Mouse (Mus musculus) liver, embryonic 14.5 days (tissue): ENCODE results near the gene Teddm1b. TPM values are rescaled to one million over a fixed set of nuclear protein-coding genes. Genes with fewer than 3 reads are reported as not detected.

ENCODE experiments used
- ATAC-seq: fragments of 200-750 bp; cut with Nextera tagmentation; 2 replicates; pipeline ENCODE4 v1.8.0; 2017; ENCODE audit warnings: moderate number of reproducible peaks, mild to moderate bottlenecking, moderate library complexity; ENCODE audit not compliant: insufficient read depth
- DNase-seq, 3 experiments: peaks; one replicate each; pipeline ENCODE4 v3.0.0-alpha.2; 2012 to 2013; ENCODE audit warnings: low read depth in 3 of 3, low spot score in 3 of 3
- H3K27ac ChIP-seq: fragments of 300-500 bp; sonication (generic); 2 replicates; pipeline ENCODE4 v1.5.1; 2014; ENCODE audit warnings: moderate library complexity, mild to moderate bottlenecking, control low read depth, inconsistent platforms
- H3K27me3 ChIP-seq: fragments of 300-500 bp; sonication (generic); 2 replicates; pipeline ENCODE4 v1.6.1; 2014; ENCODE audit warnings: mild to moderate bottlenecking, low read length, moderate library complexity; ENCODE audit not compliant: control insufficient read depth, insufficient read depth
- H3K36me3 ChIP-seq: fragments of 300-500 bp; sonication (generic); replicated peaks from 2 replicates; pipeline ENCODE4 v1.6.1; 2014; ENCODE audit warnings: low read depth; ENCODE audit not compliant: control insufficient read depth, insufficient read depth
- H3K4me1 ChIP-seq, 2 experiments: fragments of 200-500 bp in 1 of 2; fragments of 300-500 bp in 1 of 2; sonication (generic) in 1 of 2; replicated peaks; 2 replicates each; pipeline ENCODE4 v1.6.1; 2012 to 2014; ENCODE audit warnings: antibody characterized with exemption in 1 of 2, inconsistent platforms in 1 of 2, low read length in 1 of 2; ENCODE audit not compliant: control insufficient read depth in 2 of 2, insufficient read depth in 2 of 2
- H3K4me2 ChIP-seq: fragments of 300-500 bp; sonication (generic); 2 replicates; pipeline ENCODE4 v1.6.1; 2014; ENCODE audit warnings: low read depth, mild to moderate bottlenecking, control low read depth, moderate library complexity
- H3K4me3 ChIP-seq, 2 experiments: fragments of 200-500 bp in 1 of 2; fragments of 300-500 bp in 1 of 2; sonication (generic) in 1 of 2; 2 replicates each; pipeline ENCODE4 v1.5.1; 2012 to 2014; ENCODE audit warnings: low read depth in 2 of 2, low read length in 2 of 2, mild to moderate bottlenecking in 2 of 2, control low read depth in 1 of 2, inconsistent platforms in 1 of 2, moderate library complexity in 1 of 2; ENCODE audit not compliant: insufficient read depth in 1 of 2
- H3K9ac ChIP-seq: fragments of 300-500 bp; sonication (generic); replicated peaks from 2 replicates; pipeline ENCODE4 v1.6.1; 2014; ENCODE audit warnings: mild to moderate bottlenecking, control low read depth, moderate library complexity
- H3K9me3 ChIP-seq: fragments of 300-500 bp; sonication (generic); 2 replicates; pipeline ENCODE4 v1.6.1; 2016; ENCODE audit warnings: low read length, mixed read lengths; ENCODE audit not compliant: control insufficient read depth
- CTCF ChIP-seq: IDR thresholded peaks from 2 replicates; pipeline ENCODE4 v1.5.1; 2016; ENCODE audit warnings: antibody characterized with exemption, low read depth, control low read depth
- EP300 ChIP-seq: IDR thresholded peaks from 2 replicates; pipeline ENCODE4 v1.6.1; 2016; ENCODE audit warnings: antibody characterized with exemption, low read depth
- WGBS: fragments of 180-500 bp; shearing (Covaris S2); extraction: QIAGEN DNeasy Blood & Tissue Kit; methylation state at CpG from one replicate; pipeline ENCODE4 v1.1.7; 2014; ENCODE audit not compliant: insufficient replicate concordance; 5-methylcytosine and 5-hydroxymethylcytosine counted together
- microRNA-seq: library from miRNA; unstranded; fragments of <30 nt; microRNA quantifications from one replicate; pipeline ENCODE4, GENCODE M21; 2016
- polyA plus RNA-seq, 2 experiments: library from polyadenylated mRNA; depleted of rRNA in 1 of 2; stranded (reverse) in 1 of 2; unstranded in 1 of 2; fragments of >200 nt; fragmentation: Nextera tagmentation in 1 of 2; extraction: Ambion mirVana in 1 of 2; gene quantifications; 2 replicates each; pipeline versions ENCODE4 v1.2.1 to v1.2.3; 2012 to 2014

Teddm1b gene
- polyA plus RNA-seq, 2 experiments: 0.08 TPM; not detected in 1

DNA sequence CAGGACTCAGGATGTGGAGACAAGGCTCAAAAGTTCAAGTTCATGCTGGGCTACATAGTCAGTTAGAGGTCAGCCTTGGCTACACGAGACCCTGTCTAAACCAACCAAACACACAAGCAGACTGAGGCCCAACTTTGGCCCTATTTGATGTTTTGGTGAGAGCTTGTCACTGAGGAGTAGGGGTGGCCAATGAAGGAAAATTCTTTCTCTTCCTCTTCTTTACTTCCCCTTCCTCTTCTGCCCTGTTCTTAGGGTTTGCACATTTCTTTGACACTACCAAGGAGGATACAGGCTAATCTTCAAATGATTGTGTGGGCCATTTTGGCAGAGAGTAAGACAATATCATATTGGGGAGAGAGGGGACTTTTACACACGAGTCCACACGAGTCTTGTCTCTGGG is 39.7 kb downstream of the Teddm1b start:
- WGBS: 55% methylated on average over 3 of the region's 3 CpGs
- no peak overlapping the region for H3K4me3 ChIP-seq
- H3K4me1 ChIP-seq: peaks cover 0 to 8% of the 10 kb centered on the region in 2 experiments; a peak in 2 of 4 replicates
- no peak overlapping the region for H3K4me2 ChIP-seq
- no peaks in the 10 kb centered on the region for H3K9me3 ChIP-seq
- no peak for ATAC-seq
- H3K36me3 ChIP-seq: peaks cover 16% of the 10 kb centered on the region
- DNase-seq: no peak
- H3K27me3 ChIP-seq: no peaks in the 10 kb centered on the region
- H3K9ac ChIP-seq: no peak overlapping the region
- TF ChIP-seq CTCF (no peak), EP300 (no peak)
- no peak overlapping the region for H3K27ac ChIP-seq

GRCm38 (mm10) chr1:153918521-153919206 is 44.5 kb downstream of the Teddm1b start:
- ATAC-seq: no peak
- no peak overlapping the region for H3K27ac ChIP-seq
- no peak overlapping the region for H3K9ac ChIP-seq
- H3K27me3 ChIP-seq: no peaks in the 10 kb centered on the region
- H3K36me3 ChIP-seq: no peaks in the 10 kb centered on the region
- TF ChIP-seq CTCF (no peak), EP300 (no peak)
- no peak for DNase-seq
- no peak overlapping the region for H3K4me3 ChIP-seq
- no peaks in the 10 kb centered on the region for H3K9me3 ChIP-seq
- 72% methylated on average over 3 of the region's 3 CpGs for WGBS
- H3K4me1 ChIP-seq: no peaks in the 10 kb centered on the region
- no peak overlapping the region for H3K4me2 ChIP-seq

GRCm38 (mm10) chr1:153921642-153922041 is 47.5 kb downstream of the Teddm1b start:
- no peak overlapping the region for H3K4me2 ChIP-seq
- H3K9me3 ChIP-seq: no peaks in the 10 kb centered on the region
- H3K27ac ChIP-seq: no peak overlapping the region
- DNase-seq: no peak
- no peaks in the 10 kb centered on the region for H3K4me1 ChIP-seq
- ATAC-seq: no peak
- no peaks in the 10 kb centered on the region for H3K27me3 ChIP-seq
- no peak overlapping the region for H3K9ac ChIP-seq
- H3K36me3 ChIP-seq: no peaks in the 10 kb centered on the region
- TF ChIP-seq EP300: no peak
- no peak for TF ChIP-seq CTCF
- no peak overlapping the region for H3K4me3 ChIP-seq
- WGBS: 65% methylated on average over 3 of the region's 3 CpGs

DNA sequence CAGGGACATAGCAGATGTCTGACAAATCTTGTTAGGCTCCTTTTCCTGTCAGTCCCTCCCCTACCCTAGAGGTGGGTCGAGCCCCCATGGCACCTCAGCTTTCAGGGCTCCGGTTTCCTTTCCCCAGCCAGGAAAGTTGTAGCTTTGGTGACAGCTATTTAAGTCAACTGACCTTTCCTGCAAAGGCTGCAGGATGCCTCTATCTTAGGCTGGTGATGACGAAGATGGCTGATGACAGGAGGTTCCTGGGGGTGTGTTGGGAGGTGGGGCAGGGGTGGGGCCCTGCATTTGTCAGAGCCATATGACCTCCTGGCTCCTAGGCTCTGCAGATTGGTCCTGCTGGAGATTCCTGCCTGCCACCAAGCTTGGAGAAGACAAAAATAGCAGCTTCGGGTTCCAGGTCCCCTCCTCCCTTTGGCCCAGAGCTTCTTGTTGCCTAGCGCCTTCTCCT is 48.5 kb downstream of the Teddm1b start:
- H3K27ac ChIP-seq: no peak overlapping the region
- no peak overlapping the region for H3K4me3 ChIP-seq
- no peak for ATAC-seq
- H3K36me3 ChIP-seq: no peaks in the 10 kb centered on the region
- no peak overlapping the region for H3K4me2 ChIP-seq
- H3K4me1 ChIP-seq: no peaks in the 10 kb centered on the region
- DNase-seq: no peak
- H3K9ac ChIP-seq: no peak overlapping the region
- no peaks in the 10 kb centered on the region for H3K27me3 ChIP-seq
- 36% methylated on average over 5 of the region's 5 CpGs for WGBS
- H3K9me3 ChIP-seq: no peaks in the 10 kb centered on the region
- TF ChIP-seq EP300: no peak
- TF ChIP-seq CTCF: no peak

DNA sequence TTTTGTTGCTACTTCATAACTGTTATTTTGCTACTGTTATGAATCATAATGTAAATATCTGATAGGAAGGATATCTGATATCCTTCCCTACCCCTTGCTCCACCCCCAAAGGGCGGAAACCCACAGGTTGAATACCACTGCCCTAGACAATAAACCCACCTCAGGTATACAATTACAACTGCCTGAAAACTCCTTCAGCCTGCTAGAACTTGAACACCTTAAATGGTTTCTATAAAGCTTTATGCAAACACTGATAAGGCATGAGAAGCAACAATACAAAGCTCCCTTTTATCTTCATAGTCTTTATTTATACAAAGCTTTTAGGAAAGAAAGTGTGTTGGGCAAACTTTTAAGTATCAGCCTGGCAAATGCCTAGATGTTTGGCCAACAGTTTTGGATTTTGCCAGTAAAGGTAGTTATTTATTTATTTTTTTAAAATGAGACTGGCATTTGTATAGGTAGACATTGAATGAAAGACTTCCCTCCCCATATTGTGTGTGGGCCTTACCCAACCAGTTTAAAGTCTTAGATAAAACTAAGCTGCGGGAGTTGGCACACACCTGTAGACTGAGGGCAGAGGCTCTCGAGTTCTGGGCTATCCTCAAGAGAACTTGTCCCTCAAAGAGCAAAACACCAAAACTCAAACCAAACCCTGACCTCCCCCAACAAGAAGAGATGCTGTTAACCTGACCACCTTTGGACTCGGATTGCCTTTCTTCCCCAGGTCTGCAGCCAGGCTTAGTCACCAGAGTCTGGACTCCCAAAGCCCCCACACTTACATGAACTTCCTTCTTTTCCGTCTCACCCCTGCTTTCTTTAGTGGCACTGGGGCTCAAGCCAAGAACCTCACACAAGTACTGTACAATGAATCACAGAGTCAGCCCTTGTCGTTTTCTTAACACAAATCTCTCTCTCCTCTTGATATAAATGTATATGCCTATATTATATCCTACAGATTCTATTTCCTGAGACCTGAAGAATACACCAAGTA is 50.5 kb downstream of the Teddm1b start:
- TF ChIP-seq EP300 (no peak), CTCF (no peak)
- Histone ChIP-seq H3K36me3 (no peaks in the 10 kb centered on the region), H3K27me3 (no peaks in the 10 kb centered on the region), H3K9ac (no peak overlapping the region), H3K4me2 (no peak overlapping the region), H3K4me3 (no peak overlapping the region), H3K4me1 (no peaks in the 10 kb centered on the region), H3K27ac (no peak overlapping the region), H3K9me3 (no peaks in the 10 kb centered on the region)
- no peak for DNase-seq
- ATAC-seq: no peak
- 45% methylated on average over 6 of the region's 6 CpGs for WGBS

Small RNAs within 50 kb of the gene (microRNA-seq; reads per million reads assigned to microRNA genes)
- gene Mir8114: 53.3 reads per million, percentile 41 among the genes with 10 or more reads in this experiment

Other genes starting within 250 kb of the Teddm1b start
- gene Rgs8, start 221.3 kb upstream of the Teddm1b start, polyA plus RNA-seq (2012; rRNA removed): 0.01 and 0.02 TPM in 2 replicates
- gene Rgs8, start 221.3 kb upstream of the Teddm1b start, polyA plus RNA-seq (2014; fragmentation: Nextera tagmentation; extraction: Ambion mirVana): not detected in 2 replicates
- gene Rgs16, start 134.0 kb upstream of the Teddm1b start, polyA plus RNA-seq (2012; rRNA removed): 0.08 and 0.16 TPM in 2 replicates
- 0.19 TPM in 1 of 2 replicates, not detected in the other for gene Rgs16, start 134.0 kb upstream of the Teddm1b start, polyA plus RNA-seq (2014; fragmentation: Nextera tagmentation; extraction: Ambion mirVana)
- gene Rnasel, start 124.9 kb upstream of the Teddm1b start, polyA plus RNA-seq (2012; rRNA removed): 12.4 and 17.8 TPM in 2 replicates
- gene Rnasel, start 124.9 kb upstream of the Teddm1b start, polyA plus RNA-seq (2014; fragmentation: Nextera tagmentation; extraction: Ambion mirVana): 15.6 TPM in 2 replicates
- 0.02 and 0.03 TPM in 2 replicates for gene Rgsl1, start 30.2 kb upstream of the Teddm1b start, polyA plus RNA-seq (2012; rRNA removed)
- not detected in 2 replicates for gene Rgsl1, start 30.2 kb upstream of the Teddm1b start, polyA plus RNA-seq (2014; fragmentation: Nextera tagmentation; extraction: Ambion mirVana)
- gene Teddm1a, start 17.4 kb downstream of the Teddm1b start, polyA plus RNA-seq (2012; rRNA removed): not detected in 2 replicates
- not detected in 2 replicates for gene Teddm1a, start 17.4 kb downstream of the Teddm1b start, polyA plus RNA-seq (2014; fragmentation: Nextera tagmentation; extraction: Ambion mirVana)
- 46.7 and 71.1 TPM in 2 replicates for gene Glul, start 25.6 kb downstream of the Teddm1b start, polyA plus RNA-seq (2012; rRNA removed)
- gene Glul, start 25.6 kb downstream of the Teddm1b start, polyA plus RNA-seq (2014; fragmentation: Nextera tagmentation; extraction: Ambion mirVana): 101 and 103 TPM in 2 replicates
- gene Teddm2, start 25.9 kb downstream of the Teddm1b start, polyA plus RNA-seq (2012; rRNA removed): 0.24 and 0.28 TPM in 2 replicates
- gene Teddm2, start 25.9 kb downstream of the Teddm1b start, polyA plus RNA-seq (2014; fragmentation: Nextera tagmentation; extraction: Ambion mirVana): 0.14 and 0.25 TPM in 2 replicates